Mouse (Mus musculus) forebrain, embryonic 11.5 days (tissue): ENCODE data around the gene Snap25. TPM values are rescaled to one million over a fixed set of nuclear protein-coding genes. Genes with fewer than 3 reads are reported as not detected.

ENCODE experiments used
- ATAC-seq: fragments of 200-750 bp; cut with Nextera tagmentation; replicated peaks from 2 replicates; pipeline ENCODE4 v1.8.0; 2017; ENCODE audit warnings: moderate TSS enrichment; ENCODE audit not compliant: low FRiP score
- DNase-seq: peaks from one replicate; pipeline ENCODE4 v3.0.0-alpha.2; 2017; ENCODE audit warnings: low spot score
- H3K27ac ChIP-seq: fragments of 300-500 bp; sonication (generic); 2 replicates; pipeline ENCODE4 v1.5.1; 2014; ENCODE audit warnings: low read depth, low read length
- H3K27me3 ChIP-seq: fragments of 300-500 bp; sonication (generic); 2 replicates; pipeline ENCODE4 v1.6.1; 2014; ENCODE audit warnings: mild to moderate bottlenecking, low read length, mixed read lengths; ENCODE audit not compliant: control insufficient read depth, insufficient read depth
- H3K36me3 ChIP-seq: fragments of 300-500 bp; sonication (generic); 2 replicates; pipeline ENCODE4 v1.6.1; 2014; ENCODE audit warnings: mild to moderate bottlenecking, low read length, moderate library complexity, mixed read lengths; ENCODE audit not compliant: control insufficient read depth, insufficient read depth
- H3K4me1 ChIP-seq: fragments of 300-500 bp; sonication (generic); replicated peaks from 2 replicates; pipeline ENCODE4 v1.6.1; 2014; ENCODE audit warnings: low read length, mixed read lengths; ENCODE audit not compliant: control insufficient read depth, insufficient read depth
- H3K4me2 ChIP-seq: fragments of 300-500 bp; sonication (generic); 2 replicates; pipeline ENCODE4 v1.6.1; 2014; ENCODE audit warnings: low read depth, mild to moderate bottlenecking, low read length, moderate library complexity, mixed read lengths; ENCODE audit not compliant: severe bottlenecking
- H3K4me3 ChIP-seq: fragments of 300-500 bp; sonication (generic); 2 replicates; pipeline ENCODE4 v1.5.1; 2014; ENCODE audit warnings: low read depth, low read length
- H3K9ac ChIP-seq: fragments of 300-500 bp; sonication (generic); 2 replicates; pipeline ENCODE4 v1.6.1; 2014; ENCODE audit warnings: low read length
- H3K9me3 ChIP-seq: fragments of 300-500 bp; sonication (generic); 2 replicates; pipeline ENCODE4 v1.6.1; 2016; ENCODE audit warnings: low read length, mixed read lengths; ENCODE audit not compliant: control insufficient read depth
- WGBS: fragments of 180-500 bp; shearing (Covaris S2); extraction: QIAGEN DNeasy Blood & Tissue Kit; methylation state at CpG from one replicate; pipeline ENCODE4 v1.1.7; 2014; 5-methylcytosine and 5-hydroxymethylcytosine counted together
- polyA plus RNA-seq: library from polyadenylated mRNA; unstranded; fragments of >200 nt; fragmentation: Nextera tagmentation; extraction: Ambion mirVana; gene quantifications from 2 replicates; pipeline ENCODE4 v1.2.1, GENCODE M21; 2014

Gene Snap25
- polyA plus RNA-seq, 1 experiment from 2014 or later = 18.0 TPM

DNA sequence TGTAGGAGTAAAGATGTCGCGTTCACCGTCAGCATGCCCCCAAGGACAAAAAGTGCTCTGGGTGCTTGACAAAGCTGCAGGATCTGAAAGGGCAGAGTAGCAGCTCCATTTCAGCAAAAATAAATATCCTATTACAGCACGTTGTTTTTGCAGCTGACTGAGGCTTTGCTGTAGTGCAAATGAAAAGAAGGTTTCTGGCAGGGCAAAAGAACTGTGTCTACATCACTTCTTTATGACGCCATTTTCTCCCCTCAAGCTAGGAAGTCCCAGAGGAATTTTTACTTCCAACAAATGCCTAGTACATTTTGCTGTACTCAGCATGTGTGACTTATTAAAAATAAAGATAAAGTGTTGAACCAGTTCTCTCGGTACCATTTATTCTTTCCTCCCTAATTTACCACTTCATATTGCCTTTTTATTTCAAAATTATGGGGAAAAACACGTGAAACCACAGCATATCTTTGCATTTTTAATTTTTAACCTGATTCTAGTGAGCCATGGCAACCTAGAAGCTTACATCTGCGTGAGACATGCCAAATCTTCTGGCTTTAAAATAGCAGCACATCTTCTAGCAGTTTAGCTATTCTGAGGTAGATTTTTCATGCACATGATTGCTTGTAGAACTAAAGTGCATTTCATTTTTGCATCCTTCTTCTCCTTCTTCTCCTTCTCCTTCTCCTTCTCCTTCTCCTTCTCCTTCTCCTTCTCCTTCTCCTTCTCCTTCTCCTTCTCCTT, 94.9 kb downstream of the Snap25 start:
- H3K9me3 ChIP-seq = no peaks in the 10 kb centered on the region
- no peak overlapping the region for H3K4me3 ChIP-seq
- WGBS = 81% methylated on average over 8 of the region's 8 CpGs
- no peaks in the 10 kb centered on the region for H3K27me3 ChIP-seq
- no peaks in the 10 kb centered on the region for H3K4me1 ChIP-seq
- H3K36me3 ChIP-seq = no peaks in the 10 kb centered on the region
- no peak overlapping the region for H3K9ac ChIP-seq
- no peak for ATAC-seq
- no peak overlapping the region for H3K4me2 ChIP-seq
- no peak for DNase-seq
- no peak overlapping the region for H3K27ac ChIP-seq

DNA sequence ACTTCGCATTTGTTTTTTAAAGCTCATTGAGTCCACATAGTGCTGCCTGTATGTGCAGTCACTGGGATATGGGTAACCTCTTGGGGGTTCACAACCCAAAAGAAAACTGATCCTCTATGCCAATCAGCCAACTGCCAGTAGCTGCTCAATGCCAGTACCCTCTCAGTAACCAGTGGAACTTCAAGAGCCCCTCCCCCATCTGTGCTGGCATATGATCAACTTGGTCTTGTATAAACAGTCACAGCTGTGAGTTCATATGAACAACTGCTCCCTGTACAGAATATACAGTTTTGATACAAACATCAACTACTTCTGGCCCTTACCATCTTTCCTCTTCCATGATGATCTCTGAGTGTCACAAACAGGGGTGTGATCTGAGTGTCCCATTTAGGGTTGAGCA, 98.1 kb downstream of the Snap25 start:
- H3K36me3 ChIP-seq = no peaks in the 10 kb centered on the region
- H3K4me3 ChIP-seq = no peak overlapping the region
- H3K4me2 ChIP-seq = no peak overlapping the region
- DNase-seq = no peak
- no peak for ATAC-seq
- no peak overlapping the region for H3K9ac ChIP-seq
- no peaks in the 10 kb centered on the region for H3K27me3 ChIP-seq
- H3K27ac ChIP-seq = no peak overlapping the region
- no peaks in the 10 kb centered on the region for H3K4me1 ChIP-seq
- H3K9me3 ChIP-seq = no peaks in the 10 kb centered on the region
- 89% methylated on average over 1 of the region's 1 CpGs for WGBS

- no peak for ATAC-seq
- Histone ChIP-seq H3K9ac (no peak overlapping the region), H3K9me3 (no peaks in the 10 kb centered on the region), H3K27me3 (no peaks in the 10 kb centered on the region), H3K36me3 (no peaks in the 10 kb centered on the region), H3K4me3 (no peak overlapping the region), H3K4me1 (no peaks in the 10 kb centered on the region), H3K27ac (no peak overlapping the region), H3K4me2 (no peak overlapping the region)
- DNase-seq = no peak
- WGBS = 85% methylated on average over 9 of the region's 9 CpGs
Observed at GRCm38 (mm10) chr2:136816717-136817400, 103.6 kb downstream of the Snap25 start.

DNA sequence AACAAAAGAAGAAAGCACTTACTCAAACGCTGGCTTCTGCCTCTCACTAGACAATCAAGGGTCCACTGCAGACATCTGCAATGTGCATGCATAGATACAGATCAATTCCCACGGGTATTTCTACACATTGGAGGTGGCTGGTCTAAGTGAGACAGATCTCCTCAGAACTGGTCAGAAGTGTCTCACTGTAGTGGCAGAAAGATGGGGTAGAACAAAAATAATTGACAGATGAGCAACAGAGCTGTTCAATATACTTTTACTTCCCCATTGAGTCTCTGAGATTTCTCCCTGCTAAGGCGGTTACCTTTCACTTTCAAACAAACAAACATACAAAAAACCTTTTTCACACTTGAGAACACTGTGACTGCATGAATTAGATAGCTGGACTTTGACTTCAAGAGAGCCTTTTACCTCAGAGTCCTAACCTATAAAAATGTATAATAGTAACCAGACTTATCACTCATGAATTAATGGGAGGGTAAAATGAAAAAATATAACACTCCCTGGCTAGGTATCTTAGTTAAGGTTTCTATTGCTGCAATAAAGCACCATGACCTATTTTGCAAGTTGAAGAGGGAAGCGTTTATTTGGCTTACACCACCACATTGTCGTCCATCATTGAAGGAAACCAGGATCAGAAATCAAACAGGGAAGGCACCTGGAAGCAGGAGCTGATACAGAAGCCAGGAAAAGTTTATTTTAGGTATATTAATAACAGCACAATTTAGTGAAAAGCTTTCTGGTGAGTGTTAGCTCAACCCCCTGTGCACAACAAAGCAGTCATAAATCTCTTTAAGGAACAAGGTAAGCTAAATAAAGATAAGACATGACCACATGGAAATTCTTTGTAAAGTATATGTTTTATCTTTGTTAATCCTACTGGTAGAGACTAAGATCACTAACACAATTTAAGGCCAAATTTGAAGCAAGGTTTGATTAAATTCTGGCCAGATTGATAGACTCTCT, 110.8 kb downstream of the Snap25 start:
- H3K27me3 ChIP-seq = no peaks in the 10 kb centered on the region
- no peak overlapping the region for H3K4me2 ChIP-seq
- WGBS = 59% methylated on average over 5 of the region's 5 CpGs
- DNase-seq = no peak
- no peak for ATAC-seq
- H3K9me3 ChIP-seq = no peaks in the 10 kb centered on the region
- H3K27ac ChIP-seq = no peak overlapping the region
- H3K36me3 ChIP-seq = no peaks in the 10 kb centered on the region
- H3K4me1 ChIP-seq = no peaks in the 10 kb centered on the region; the same call in 1 of the 2 replicates
- no peak overlapping the region for H3K4me3 ChIP-seq
- no peak overlapping the region for H3K9ac ChIP-seq

DNA sequence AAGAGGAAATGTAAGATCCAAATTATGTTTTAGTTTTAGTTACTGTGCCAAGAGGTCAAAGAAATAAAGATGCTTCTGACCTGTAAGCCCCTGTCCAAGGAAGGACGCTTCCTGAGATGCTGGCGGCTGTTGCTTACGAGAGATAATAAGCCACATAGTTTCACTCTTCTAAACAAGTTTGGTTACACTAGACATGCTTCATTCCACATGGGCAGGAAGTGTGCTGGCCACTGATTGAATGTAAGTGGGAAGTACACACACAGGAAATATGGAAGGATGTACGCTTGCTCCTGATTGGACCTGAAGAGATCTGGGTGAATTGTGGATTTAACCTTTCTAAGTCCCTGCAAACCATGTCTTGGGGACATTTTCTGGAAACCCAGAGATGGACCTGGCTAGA, 114.4 kb downstream of the Snap25 start:
- WGBS = 86% methylated on average over 4 of the region's 4 CpGs
- no peak for DNase-seq
- H3K36me3 ChIP-seq = no peaks in the 10 kb centered on the region

More for the DNA sequence above, 114.4 kb downstream of the Snap25 start:
- no peaks in the 10 kb centered on the region for H3K27me3 ChIP-seq
- H3K4me2 ChIP-seq = no peak overlapping the region
- ATAC-seq = no peak
- no peak overlapping the region for H3K9ac ChIP-seq
- H3K4me1 ChIP-seq = no peaks in the 10 kb centered on the region; the same call in 1 of the 2 replicates
- H3K4me3 ChIP-seq = no peak overlapping the region
- no peaks in the 10 kb centered on the region for H3K9me3 ChIP-seq
- no peak overlapping the region for H3K27ac ChIP-seq

Other genes starting within 250 kb of the Snap25 start
- 0.57 and 0.76 TPM in 2 replicates for gene Ankef1, start 211.5 kb upstream of the Snap25 start, polyA plus RNA-seq
- gene AL731706.2, start 172.2 kb downstream of the Snap25 start, polyA plus RNA-seq = 31.8 and 34.0 TPM in 2 replicates
- 9.7 and 10.5 TPM in 2 replicates for gene Slx4ip, start 177.8 kb downstream of the Snap25 start, polyA plus RNA-seq
- gene AL731706.1, start 177.9 kb downstream of the Snap25 start, polyA plus RNA-seq = 22.9 and 28.1 TPM in 2 replicates
- 13.6 and 14.5 TPM in 2 replicates for gene Mkks, start 177.9 kb downstream of the Snap25 start, polyA plus RNA-seq